Mouse (Mus musculus): ENCODE data around the gene Myg1. TPM values are rescaled to one million over a fixed set of nuclear protein-coding genes. Genes with fewer than 3 reads are reported as not detected.
"Not testable (repeated sequence)": the region's sequence is repeated elsewhere in the genome, so short reads cannot be mapped to it uniquely, and the experiment has no call there.

Gene Myg1
- polyA plus RNA-seq, 1 experiment from 2014 or later = 66.8 TPM

- H3K9me3 ChIP-seq (replicated peaks) = no peaks in the 10 kb centered on the region
- H3K4me1 ChIP-seq = no peaks in the 10 kb centered on the region
- WGBS (ENCODE audit: insufficient replicate concordance) = 79% methylated on average over 6 of the region's 6 CpGs
- no peak overlapping the region for H3K4me3 ChIP-seq
- ATAC-seq = no peak
- H3K27me3 ChIP-seq (replicated peaks) = no peaks in the 10 kb centered on the region
- H3K9ac ChIP-seq = no peak overlapping the region
- H3K27ac ChIP-seq = no peak overlapping the region
- H3K36me3 ChIP-seq = peaks cover 98% of the 10 kb centered on the region
- H3K4me2 ChIP-seq = no peak overlapping the region
Measured at GRCm38 (mm10) chr15:102316263-102316662, 15.2 kb upstream of the Myg1 start.

- WGBS (ENCODE audit: insufficient replicate concordance) = 72% methylated on average over 12 of the region's 12 CpGs
- Histone ChIP-seq H3K4me1 (peaks cover 18% of the 10 kb centered on the region), H3K9ac (no peak overlapping the region), H3K9me3 (replicated peaks) (no peaks in the 10 kb centered on the region), H3K36me3 (peaks cover 68% of the 10 kb centered on the region), H3K27ac (peak overlapping the region; percentile 49; the same call in 1 of the 2 replicates), H3K4me3 (peak overlapping the region; percentile 75), H3K4me2 (peak overlapping the region; percentile 73), H3K27me3 (replicated peaks) (no peaks in the 10 kb centered on the region)
- ATAC-seq = no peak
Measured at GRCm38 (mm10) chr15:102324654-102325473, 6.6 kb upstream of the Myg1 start.

GRCm38 (mm10) chr15:102326022-102326576, 5.4 kb upstream of the Myg1 start, which contains the start of gene Pfdn5:
Gene Pfdn5 (plus strand): TSS chr15:102326116.
- Histone ChIP-seq H3K27ac (peak within 1 kb of the TSS; percentile 72), H3K9me3 (replicated peaks) (no peaks in the 10 kb centered on the region), H3K36me3 (peaks cover 65% of the 10 kb centered on the region), H3K4me1 (peaks cover 23% of the 10 kb centered on the region), H3K27me3 (replicated peaks) (no peaks in the 10 kb centered on the region), H3K4me2 (peak within 1 kb of the TSS; percentile 73), H3K9ac (peak within 1 kb of the TSS; percentile 78), H3K4me3 (peak within 1 kb of the TSS; percentile 75)
- peak; percentile 91 for ATAC-seq
- WGBS (ENCODE audit: insufficient replicate concordance) = under 1% methylated on average over 40 of the region's 40 CpGs

- Histone ChIP-seq H3K9me3 (replicated peaks) (no peaks in the 10 kb centered on the region), H3K27ac (no peak overlapping the region), H3K36me3 (peaks cover 57% of the 10 kb centered on the region), H3K4me3 (peak overlapping the region; percentile 75), H3K27me3 (replicated peaks) (no peaks in the 10 kb centered on the region), H3K4me1 (peaks cover 27% of the 10 kb centered on the region), H3K4me2 (peak overlapping the region; percentile 73), H3K9ac (peak overlapping the region; percentile 78)
- no peak for ATAC-seq
- 50% methylated on average over 8 of the region's 8 CpGs for WGBS (ENCODE audit: insufficient replicate concordance)
Measured at GRCm38 (mm10) chr15:102326892-102327291, 4.6 kb upstream of the Myg1 start.

- no peak for ATAC-seq
- H3K4me2 ChIP-seq = no peak overlapping the region
- WGBS (ENCODE audit: insufficient replicate concordance) = 77% methylated on average over 8 of the region's 8 CpGs
- peaks cover 80% of the 10 kb centered on the region for H3K36me3 ChIP-seq
- H3K9me3 ChIP-seq (replicated peaks) = no peaks in the 10 kb centered on the region
- no peak overlapping the region for H3K27ac ChIP-seq
- peaks cover 26% of the 10 kb centered on the region for H3K4me1 ChIP-seq
- no peak overlapping the region for H3K4me3 ChIP-seq
- H3K27me3 ChIP-seq (replicated peaks) = no peaks in the 10 kb centered on the region
- no peak overlapping the region for H3K9ac ChIP-seq
Measured at GRCm38 (mm10) chr15:102335254-102335653, 3.7 kb downstream of the Myg1 start.

DNA sequence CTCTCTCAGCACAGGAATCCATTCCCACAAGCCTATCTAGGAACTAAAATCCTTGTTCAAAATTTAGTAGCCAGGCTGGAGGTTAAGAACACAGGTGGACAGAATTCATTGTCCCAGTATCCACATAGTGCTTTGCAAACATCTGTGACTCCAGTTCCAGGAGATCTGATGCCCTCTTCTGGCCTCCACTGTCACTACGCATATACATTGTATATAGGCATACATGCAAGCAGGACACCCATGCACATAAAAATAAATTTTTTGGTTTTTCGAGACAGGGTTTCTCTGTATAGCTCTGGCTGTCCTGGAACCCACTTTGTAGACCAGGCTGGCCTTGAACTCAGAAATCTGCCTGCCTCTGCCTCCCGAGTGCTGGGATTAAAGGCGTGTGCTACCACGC, 4.4 kb downstream of the Myg1 start:
- not testable (repeated sequence) for H3K9ac ChIP-seq; ATAC-seq; H3K4me3 ChIP-seq; H3K27me3 ChIP-seq (replicated peaks); H3K27ac ChIP-seq; H3K4me2 ChIP-seq; H3K9me3 ChIP-seq (replicated peaks)
- 85% methylated on average over 5 of the region's 5 CpGs for WGBS (ENCODE audit: insufficient replicate concordance)
- Histone ChIP-seq H3K4me1 (peaks cover 23% of the 10 kb centered on the region), H3K36me3 (peaks cover 78% of the 10 kb centered on the region)

GRCm38 (mm10) chr15:102336946-102337345, 5.4 kb downstream of the Myg1 start:
- H3K9me3 ChIP-seq (replicated peaks) = no peaks in the 10 kb centered on the region
- no peak overlapping the region for H3K9ac ChIP-seq
- H3K36me3 ChIP-seq = peaks cover 86% of the 10 kb centered on the region
- H3K4me2 ChIP-seq = no peak overlapping the region
- H3K27ac ChIP-seq = no peak overlapping the region
- peaks cover 17% of the 10 kb centered on the region for H3K4me1 ChIP-seq
- no peak overlapping the region for H3K4me3 ChIP-seq
- no peak for ATAC-seq
- H3K27me3 ChIP-seq (replicated peaks) = no peaks in the 10 kb centered on the region
- 75% methylated on average over 4 of the region's 4 CpGs for WGBS (ENCODE audit: insufficient replicate concordance)

DNA sequence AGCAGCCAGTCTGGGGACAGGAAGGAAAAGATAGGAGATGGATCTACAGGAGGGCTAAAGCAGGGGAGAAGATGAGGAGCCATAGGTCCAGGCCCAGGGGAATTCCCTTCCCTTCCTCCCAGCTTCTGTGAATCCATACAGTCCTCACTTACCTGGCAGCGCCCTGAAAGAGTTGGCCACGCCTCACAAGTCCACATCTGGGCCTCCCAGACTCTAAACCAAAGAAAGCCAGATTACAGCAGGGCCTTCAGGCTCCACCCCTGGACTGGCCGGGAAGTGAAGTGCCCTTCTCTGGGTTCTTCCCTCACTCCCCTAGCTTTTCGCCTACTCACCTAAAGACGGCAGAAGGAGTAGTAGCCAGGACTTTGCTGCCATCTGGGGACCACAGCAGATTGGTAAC, 8.1 kb downstream of the Myg1 start:
- Histone ChIP-seq H3K4me2 (no peak overlapping the region), H3K4me1 (no peaks in the 10 kb centered on the region), H3K27ac (no peak overlapping the region), H3K4me3 (no peak overlapping the region), H3K9ac (no peak overlapping the region), H3K36me3 (peaks cover 89% of the 10 kb centered on the region), H3K9me3 (replicated peaks) (no peaks in the 10 kb centered on the region), H3K27me3 (replicated peaks) (no peaks in the 10 kb centered on the region)
- 63% methylated on average over 5 of the region's 5 CpGs for WGBS (ENCODE audit: insufficient replicate concordance)
- ATAC-seq = no peak

DNA sequence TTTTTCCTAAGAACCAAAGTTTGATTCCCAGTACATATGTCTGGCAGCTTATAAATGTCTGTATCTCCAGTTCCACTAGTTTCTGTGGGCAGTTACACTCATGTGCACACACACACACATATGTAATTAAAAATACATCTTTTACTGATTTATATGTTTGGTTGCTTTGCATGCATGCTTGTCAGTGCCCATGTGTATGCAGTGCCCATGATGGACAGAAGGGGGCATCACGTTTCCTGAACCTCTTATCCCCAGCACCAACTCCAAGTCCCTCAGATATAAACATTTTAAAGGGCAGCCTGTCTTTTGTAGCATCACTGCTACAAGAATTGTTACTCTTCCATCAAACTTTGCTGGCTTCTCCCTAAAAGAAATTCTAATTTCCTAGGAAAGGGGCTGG, 10.1 kb downstream of the Myg1 start:
- ATAC-seq = no peak
- no peak overlapping the region for H3K27ac ChIP-seq
- H3K4me2 ChIP-seq = no peak overlapping the region
- no peaks in the 10 kb centered on the region for H3K9me3 ChIP-seq (replicated peaks)
- 6% methylated on average over 1 of the region's 1 CpGs for whole genome bisulfite sequencing (ENCODE audit: insufficient replicate concordance)
- no peak overlapping the region for H3K9ac ChIP-seq
- peaks cover 89% of the 10 kb centered on the region for H3K36me3 ChIP-seq
- H3K4me1 ChIP-seq = no peaks in the 10 kb centered on the region
- no peaks in the 10 kb centered on the region for H3K27me3 ChIP-seq (replicated peaks)
- no peak overlapping the region for H3K4me3 ChIP-seq

DNA sequence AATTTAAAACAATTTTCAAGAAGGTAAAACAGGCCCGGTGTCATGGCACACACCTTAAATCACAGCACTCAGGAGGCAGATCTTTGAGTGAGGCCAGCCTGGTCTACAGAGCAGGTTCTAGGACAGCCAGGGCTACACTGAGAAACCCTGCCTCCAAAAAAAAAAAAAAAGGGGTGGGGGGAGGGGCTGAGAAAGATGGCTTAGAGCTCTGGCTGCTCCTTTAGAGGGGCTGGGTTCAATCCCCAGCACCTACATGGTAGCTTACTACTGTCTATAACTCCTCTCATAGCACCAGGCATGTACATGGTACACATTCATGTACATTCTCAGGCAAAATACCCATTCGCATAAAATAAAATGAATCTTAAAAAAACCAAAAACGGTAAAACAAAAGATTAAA, 13.0 kb downstream of the Myg1 start:
- no peak overlapping the region for H3K4me3 ChIP-seq
- no peaks in the 10 kb centered on the region for H3K27me3 ChIP-seq (replicated peaks)
- peaks cover 8% of the 10 kb centered on the region for H3K4me1 ChIP-seq
- no peak overlapping the region for H3K4me2 ChIP-seq
- H3K27ac ChIP-seq = no peak overlapping the region
- WGBS (ENCODE audit: insufficient replicate concordance) = 87% methylated on average over 3 of the region's 3 CpGs
- H3K9me3 ChIP-seq (replicated peaks) = no peaks in the 10 kb centered on the region
- H3K36me3 ChIP-seq = peaks cover 81% of the 10 kb centered on the region
- H3K9ac ChIP-seq = no peak overlapping the region
- no peak for ATAC-seq

- Histone ChIP-seq H3K4me2 (no peak overlapping the region), H3K9ac (no peak overlapping the region), H3K27ac (no peak overlapping the region), H3K4me1 (peaks cover 18% of the 10 kb centered on the region), H3K36me3 (peaks cover 66% of the 10 kb centered on the region), H3K9me3 (replicated peaks) (no peaks in the 10 kb centered on the region), H3K27me3 (replicated peaks) (no peaks in the 10 kb centered on the region), H3K4me3 (no peak overlapping the region)
- no peak for ATAC-seq
- WGBS (ENCODE audit: insufficient replicate concordance) = 64% methylated on average over 4 of the region's 4 CpGs
Measured at GRCm38 (mm10) chr15:102346444-102346843, 14.9 kb downstream of the Myg1 start.

DNA sequence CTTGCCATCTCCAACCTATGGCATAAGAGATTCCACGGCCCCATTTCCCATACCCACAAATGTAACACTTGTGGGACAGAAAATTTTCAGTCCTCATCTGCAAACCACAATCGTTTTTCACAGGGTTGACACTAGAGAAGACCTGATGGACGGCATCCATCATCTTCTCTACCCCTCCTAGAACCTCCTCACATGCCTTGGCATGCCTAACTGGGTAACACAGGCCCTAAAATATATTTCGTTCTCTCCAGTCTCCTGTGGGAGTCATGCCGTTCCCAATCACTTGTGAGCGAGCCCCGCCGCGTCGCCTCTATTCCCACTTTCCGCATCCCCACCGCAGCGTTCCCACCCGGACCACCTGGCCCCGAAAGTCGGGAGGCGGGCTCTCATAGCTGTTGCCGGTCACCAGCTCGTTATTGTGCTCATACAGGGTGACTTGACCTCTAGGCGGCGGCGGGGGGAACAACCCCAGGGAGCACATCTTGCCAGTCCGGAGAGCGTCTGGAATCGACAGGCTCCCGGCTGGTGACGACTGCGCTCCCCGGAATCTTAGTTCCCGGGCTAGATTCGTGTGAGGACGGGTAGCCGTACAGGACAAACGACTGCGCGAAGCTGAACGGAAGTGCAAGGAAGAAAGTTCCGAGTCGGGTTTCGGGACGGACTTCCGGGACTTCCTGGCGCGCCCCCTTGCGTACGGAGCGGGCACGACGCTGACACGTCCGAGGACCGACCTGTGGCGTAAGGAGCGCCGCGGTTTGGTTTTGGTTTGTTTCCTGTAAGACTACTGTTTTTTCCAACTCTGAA, 18.8 kb downstream of the Myg1 start, which contains the start of gene Aaas:
Aaas (minus strand) TSS at position 634 of the 804 bp plus-strand sequence.
- Histone ChIP-seq H3K27me3 (replicated peaks) (peaks cover 22% of the 10 kb centered on the region), H3K27ac (peak within 1 kb of the TSS; percentile 75), H3K9me3 (replicated peaks) (no peaks in the 10 kb centered on the region), H3K4me1 (peaks cover 26% of the 10 kb centered on the region), H3K36me3 (peaks cover 33% of the 10 kb centered on the region), H3K4me2 (peak within 1 kb of the TSS; percentile 85), H3K9ac (peak within 1 kb of the TSS; percentile 90), H3K4me3 (peak within 1 kb of the TSS; percentile 86)
- peak; percentile 91 for ATAC-seq
- WGBS (ENCODE audit: insufficient replicate concordance) = under 1% methylated on average over 56 of the region's 56 CpGs

Data from liver, embryonic 12.5 days (tissue).